Mouse (Mus musculus): Measurements from ENCODE around the gene Prm3. TPM values are rescaled to one million over a fixed set of nuclear protein-coding genes. Genes with fewer than 3 reads are reported as not detected.
A peak's percentile ranks its signal among the peaks of the same experiment; 100 is the strongest.

Prm3 gene
- polyA plus RNA-seq, 1 experiment from 2014 or later = not detected

DNA sequence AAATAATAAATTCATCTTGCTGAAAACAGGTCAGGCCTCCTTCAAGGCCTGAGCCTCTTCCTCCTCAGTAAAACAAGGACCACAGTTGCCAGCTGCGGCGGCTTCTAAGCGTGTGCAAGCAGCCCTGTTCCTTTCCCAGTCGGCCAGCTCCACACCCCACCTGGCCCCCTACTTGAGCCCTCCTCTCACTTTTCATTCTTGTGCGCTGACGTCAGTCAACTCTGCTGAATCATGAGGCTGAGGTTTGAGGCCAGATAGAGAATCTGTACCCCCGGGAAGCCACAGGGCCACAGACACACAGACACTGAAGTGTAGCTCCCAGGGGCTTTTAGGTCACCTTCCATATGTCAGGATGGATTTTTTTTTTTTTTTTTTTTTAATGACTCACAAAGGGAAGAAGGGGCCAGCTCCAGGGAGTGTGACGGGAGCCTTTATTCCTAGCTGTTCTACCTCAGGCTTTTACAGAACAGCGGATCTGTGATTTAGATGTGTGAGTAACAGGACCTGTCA lies 8.8 kb downstream of the Prm3 start:
- H3K4me3 ChIP-seq (ENCODE audit: low read length) = no peak overlapping the region

GRCm38 (mm10) chr16:10780631-10781120 lies 10.0 kb downstream of the Prm3 start:
- no peak overlapping the region for H3K4me2 ChIP-seq (ENCODE audit: low read depth, low read length)
- H3K27ac ChIP-seq (ENCODE audit: low read length) = 0 out of 2 replicates have a peak overlapping the region, but pooled peaks have one; percentile 46
- H3K4me3 ChIP-seq (ENCODE audit: low read length) = no peak overlapping the region
- H3K27me3 ChIP-seq (ENCODE audit: control insufficient read depth, insufficient read depth, low read length) = no peaks in the 10 kb centered on the region
- 81% methylated on average over 5 of the region's 5 CpGs for WGBS
- peak overlapping the region; percentile 16; the same call in 1 of the 2 replicates for H3K9ac ChIP-seq (ENCODE audit: low read length)
- peaks cover 42% of the 10 kb centered on the region for H3K4me1 ChIP-seq (ENCODE audit: control insufficient read depth, insufficient read depth, low read length)
- H3K36me3 ChIP-seq (ENCODE audit: control insufficient read depth, insufficient read depth) = no peaks in the 10 kb centered on the region
- no peaks in the 10 kb centered on the region for H3K9me3 ChIP-seq (replicated peaks; ENCODE audit: control insufficient read depth, low read length)
- no peak for ATAC-seq (replicated peaks; ENCODE audit: extremely low read depth, insufficient read depth, low FRiP score)

More for the DNA sequence above, 8.8 kb downstream of the Prm3 start:
- H3K4me2 ChIP-seq (ENCODE audit: low read depth, low read length) = peak overlapping the region; percentile 97
- no peaks in the 10 kb centered on the region for H3K36me3 ChIP-seq (ENCODE audit: control insufficient read depth, insufficient read depth)
- H3K27ac ChIP-seq (ENCODE audit: low read length) = peak overlapping the region; percentile 62
- H3K4me1 ChIP-seq (ENCODE audit: control insufficient read depth, insufficient read depth, low read length) = peaks cover 51% of the 10 kb centered on the region
- no peak for ATAC-seq (replicated peaks; ENCODE audit: extremely low read depth, insufficient read depth, low FRiP score)
- no peaks in the 10 kb centered on the region for H3K9me3 ChIP-seq (replicated peaks; ENCODE audit: control insufficient read depth, low read length)
- H3K9ac ChIP-seq (ENCODE audit: low read length) = peak overlapping the region; percentile 51
- 24% methylated on average over 9 of the region's 9 CpGs for WGBS
- H3K27me3 ChIP-seq (ENCODE audit: control insufficient read depth, insufficient read depth, low read length) = no peaks in the 10 kb centered on the region

GRCm38 (mm10) chr16:10777579-10778160 lies 13.0 kb downstream of the Prm3 start:
- Histone ChIP-seq H3K9ac (ENCODE audit: low read length) (no peak overlapping the region), H3K27me3 (ENCODE audit: control insufficient read depth, insufficient read depth, low read length) (no peaks in the 10 kb centered on the region), H3K4me2 (ENCODE audit: low read depth, low read length) (no peak overlapping the region), H3K36me3 (ENCODE audit: control insufficient read depth, insufficient read depth) (no peaks in the 10 kb centered on the region), H3K4me1 (ENCODE audit: control insufficient read depth, insufficient read depth, low read length) (peaks cover 28% of the 10 kb centered on the region), H3K4me3 (ENCODE audit: low read length) (no peak overlapping the region), H3K9me3 (replicated peaks; ENCODE audit: control insufficient read depth, low read length) (no peaks in the 10 kb centered on the region), H3K27ac (ENCODE audit: low read length) (0 out of 2 replicates have a peak overlapping the region, but pooled peaks have one; percentile 4)
- no peak for ATAC-seq (replicated peaks; ENCODE audit: extremely low read depth, insufficient read depth, low FRiP score)
- 58% methylated on average over 5 of the region's 5 CpGs for WGBS

GRCm38 (mm10) chr16:10776322-10776721 lies 14.4 kb downstream of the Prm3 start:
- no peak overlapping the region for H3K4me3 ChIP-seq (ENCODE audit: low read length)
- WGBS = 37% methylated on average over 7 of the region's 7 CpGs

GRCm38 (mm10) chr16:10774726-10775125 lies 16.0 kb downstream of the Prm3 start:
- H3K4me2 ChIP-seq (ENCODE audit: low read depth, low read length) = no peak overlapping the region
- no peak overlapping the region for H3K27ac ChIP-seq (ENCODE audit: low read length)
- no peak overlapping the region for H3K4me3 ChIP-seq (ENCODE audit: low read length)
- no peak overlapping the region for H3K9ac ChIP-seq (ENCODE audit: low read length)
- 44% methylated on average over 4 of the region's 4 CpGs for WGBS
- H3K36me3 ChIP-seq (ENCODE audit: control insufficient read depth, insufficient read depth) = no peaks in the 10 kb centered on the region
- peaks cover 17% of the 10 kb centered on the region for H3K4me1 ChIP-seq (ENCODE audit: control insufficient read depth, insufficient read depth, low read length)
- no peaks in the 10 kb centered on the region for H3K27me3 ChIP-seq (ENCODE audit: control insufficient read depth, insufficient read depth, low read length)
- ATAC-seq (replicated peaks; ENCODE audit: extremely low read depth, insufficient read depth, low FRiP score) = no peak
- no peaks in the 10 kb centered on the region for H3K9me3 ChIP-seq (replicated peaks; ENCODE audit: control insufficient read depth, low read length)

More at GRCm38 (mm10) chr16:10776322-10776721, 14.4 kb downstream of the Prm3 start:
- peaks cover 16% of the 10 kb centered on the region for H3K4me1 ChIP-seq (ENCODE audit: control insufficient read depth, insufficient read depth, low read length)
- H3K9ac ChIP-seq (ENCODE audit: low read length) = no peak overlapping the region
- no peak for ATAC-seq (replicated peaks; ENCODE audit: extremely low read depth, insufficient read depth, low FRiP score)
- H3K36me3 ChIP-seq (ENCODE audit: control insufficient read depth, insufficient read depth) = no peaks in the 10 kb centered on the region
- no peak overlapping the region for H3K27ac ChIP-seq (ENCODE audit: low read length)
- no peaks in the 10 kb centered on the region for H3K9me3 ChIP-seq (replicated peaks; ENCODE audit: control insufficient read depth, low read length)
- no peak overlapping the region for H3K4me2 ChIP-seq (ENCODE audit: low read depth, low read length)
- H3K27me3 ChIP-seq (ENCODE audit: control insufficient read depth, insufficient read depth, low read length) = no peaks in the 10 kb centered on the region

GRCm38 (mm10) chr16:10773543-10773942 lies 17.2 kb downstream of the Prm3 start:
- WGBS = 76% methylated on average over 8 of the region's 8 CpGs
- Histone ChIP-seq H3K4me2 (ENCODE audit: low read depth, low read length) (no peak overlapping the region), H3K4me1 (ENCODE audit: control insufficient read depth, insufficient read depth, low read length) (peaks cover 20% of the 10 kb centered on the region), H3K27ac (ENCODE audit: low read length) (no peak overlapping the region), H3K36me3 (ENCODE audit: control insufficient read depth, insufficient read depth) (no peaks in the 10 kb centered on the region), H3K4me3 (ENCODE audit: low read length) (no peak overlapping the region), H3K27me3 (ENCODE audit: control insufficient read depth, insufficient read depth, low read length) (peaks cover 2% of the 10 kb centered on the region; the same call in 1 of the 2 replicates), H3K9ac (ENCODE audit: low read length) (no peak overlapping the region), H3K9me3 (replicated peaks; ENCODE audit: control insufficient read depth, low read length) (no peaks in the 10 kb centered on the region)
- no peak for ATAC-seq (replicated peaks; ENCODE audit: extremely low read depth, insufficient read depth, low FRiP score)

DNA sequence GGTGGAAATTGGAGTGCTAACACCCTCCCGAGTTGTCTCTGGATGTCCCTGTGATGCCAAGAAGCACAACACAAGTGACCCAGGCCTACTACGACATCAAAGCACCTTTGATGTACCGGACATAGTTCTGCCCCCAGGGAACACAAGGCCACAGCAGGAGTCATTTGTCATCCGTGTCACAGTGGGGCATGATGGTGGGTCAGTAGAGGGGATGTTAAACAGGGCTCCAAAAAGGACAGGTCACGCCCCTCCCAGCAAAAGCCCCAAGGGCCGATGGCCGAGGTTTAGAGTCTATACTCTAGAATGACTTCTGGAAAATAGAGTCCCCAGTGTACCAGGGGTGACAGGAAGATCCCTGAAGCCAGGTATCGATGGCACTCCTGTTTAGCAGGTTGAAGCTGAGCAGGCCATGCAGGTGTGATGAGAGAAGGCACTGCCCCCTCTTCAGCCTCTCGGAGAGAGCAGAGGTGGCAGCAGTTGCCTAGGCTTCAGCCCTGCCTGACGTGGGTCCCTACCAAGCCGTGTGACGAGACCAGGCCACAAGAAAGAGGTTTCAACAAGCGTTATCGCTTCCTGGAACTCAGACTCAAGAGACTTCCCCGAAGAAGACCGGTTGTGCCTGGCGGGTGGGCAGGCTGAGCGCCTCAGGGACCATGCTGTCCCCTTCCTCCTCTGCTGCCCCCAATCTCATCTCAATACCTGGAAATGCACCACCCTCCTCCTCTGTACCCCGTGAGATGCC lies 18.8 kb downstream of the Prm3 start:
- Histone ChIP-seq H3K9ac (ENCODE audit: low read length) (no peak overlapping the region), H3K27me3 (ENCODE audit: control insufficient read depth, insufficient read depth, low read length) (peaks cover 2% of the 10 kb centered on the region; the same call in 1 of the 2 replicates), H3K9me3 (replicated peaks; ENCODE audit: control insufficient read depth, low read length) (no peaks in the 10 kb centered on the region), H3K36me3 (ENCODE audit: control insufficient read depth, insufficient read depth) (no peaks in the 10 kb centered on the region), H3K4me1 (ENCODE audit: control insufficient read depth, insufficient read depth, low read length) (peaks cover 14% of the 10 kb centered on the region), H3K4me2 (ENCODE audit: low read depth, low read length) (no peak overlapping the region), H3K4me3 (ENCODE audit: low read length) (no peak overlapping the region), H3K27ac (ENCODE audit: low read length) (peak overlapping the region; percentile 33)
- ATAC-seq (replicated peaks; ENCODE audit: extremely low read depth, insufficient read depth, low FRiP score) = 0 out of 2 replicates have a peak, but pooled peaks have one; percentile 21
- WGBS = 63% methylated on average over 19 of the region's 19 CpGs

DNA sequence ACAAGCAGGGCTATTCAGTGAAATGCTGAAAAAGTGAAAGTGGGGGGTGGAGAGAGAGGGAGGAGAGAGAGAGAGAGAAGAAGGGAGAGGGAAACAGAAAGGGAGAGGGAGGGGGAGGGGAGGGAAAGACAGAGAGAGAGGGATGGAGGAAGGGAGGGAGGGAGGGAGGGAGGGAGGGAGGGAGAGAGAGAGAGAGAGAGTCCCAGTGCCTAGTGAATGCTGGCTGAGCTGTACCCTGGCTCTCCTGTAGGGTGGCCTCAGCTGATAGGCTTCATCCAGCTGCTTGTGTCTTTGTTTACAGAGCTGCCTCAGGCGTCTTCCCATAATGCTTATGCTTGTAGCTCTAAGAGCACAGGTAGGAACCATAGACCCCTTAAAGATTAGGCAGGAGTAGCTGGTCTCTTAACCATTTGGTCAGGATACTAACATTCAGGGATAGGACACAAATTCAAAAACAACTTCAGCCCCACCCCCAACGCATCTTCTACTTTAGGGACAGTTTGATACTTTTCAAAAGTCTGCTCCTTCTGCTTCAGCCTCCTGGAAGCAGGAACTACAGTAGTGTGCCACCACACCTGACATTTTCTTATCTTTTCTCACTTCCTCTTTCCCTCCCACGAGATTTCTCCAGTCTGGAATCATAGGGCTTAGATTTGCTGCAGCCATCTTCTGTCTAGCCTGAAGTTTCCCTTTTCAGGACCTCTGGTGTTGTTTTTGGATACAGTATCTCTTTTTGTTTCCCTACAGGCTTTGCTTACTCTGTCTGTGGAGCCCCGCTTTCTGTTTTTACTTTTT lies 20.0 kb downstream of the Prm3 start:
- no peak overlapping the region for H3K9ac ChIP-seq (ENCODE audit: low read length)
- no peak overlapping the region for H3K4me2 ChIP-seq (ENCODE audit: low read depth, low read length)
- ATAC-seq (replicated peaks; ENCODE audit: extremely low read depth, insufficient read depth, low FRiP score) = peak; percentile 12; the same call in 1 of the 2 replicates
- no peaks in the 10 kb centered on the region for H3K9me3 ChIP-seq (replicated peaks; ENCODE audit: control insufficient read depth, low read length)
- peak overlapping the region; percentile 56; the same call in 1 of the 2 replicates for H3K27ac ChIP-seq (ENCODE audit: low read length)
- WGBS = 39% methylated on average over 4 of the region's 4 CpGs
- H3K4me3 ChIP-seq (ENCODE audit: low read length) = no peak overlapping the region
- peaks cover 14% of the 10 kb centered on the region for H3K4me1 ChIP-seq (ENCODE audit: control insufficient read depth, insufficient read depth, low read length)
- peaks cover 2% of the 10 kb centered on the region; the same call in 1 of the 2 replicates for H3K27me3 ChIP-seq (ENCODE audit: control insufficient read depth, insufficient read depth, low read length)
- no peaks in the 10 kb centered on the region for H3K36me3 ChIP-seq (ENCODE audit: control insufficient read depth, insufficient read depth)

All from heart, embryonic 16.5 days (tissue).